Mouse (Mus musculus) spleen, postnatal 4 days (tissue): ENCODE results near the gene Rasgrf2.
A peak's percentile ranks its signal among the peaks of the same experiment; 100 is the strongest.
"Not testable (repeated sequence)": the region's sequence is repeated elsewhere in the genome, so short reads cannot be mapped to it uniquely, and the experiment has no call there.

Source experiments
- DNase-seq, 2 experiments: peaks; one replicate each; pipeline ENCODE4 v3.0.0; 2022; ENCODE audit warnings: low spot score in 2 of 2

Gene Rasgrf2

GRCm38 (mm10) chr13:92131384-92132150 lies at the start of gene Rasgrf2:
Gene Rasgrf2 (minus strand): TSS chr13:92131656.
- DNase-seq, result peak in 1 of 2 experiments; percentile 11

- not testable (repeated sequence) for DNase-seq
Observed at GRCm38 (mm10) chr13:92172686-92173085, 41.2 kb upstream of the Rasgrf2 start.

GRCm38 (mm10) chr13:92150551-92150950 lies 19.1 kb upstream of the Rasgrf2 start:
- DNase-seq, result no peak

DNA sequence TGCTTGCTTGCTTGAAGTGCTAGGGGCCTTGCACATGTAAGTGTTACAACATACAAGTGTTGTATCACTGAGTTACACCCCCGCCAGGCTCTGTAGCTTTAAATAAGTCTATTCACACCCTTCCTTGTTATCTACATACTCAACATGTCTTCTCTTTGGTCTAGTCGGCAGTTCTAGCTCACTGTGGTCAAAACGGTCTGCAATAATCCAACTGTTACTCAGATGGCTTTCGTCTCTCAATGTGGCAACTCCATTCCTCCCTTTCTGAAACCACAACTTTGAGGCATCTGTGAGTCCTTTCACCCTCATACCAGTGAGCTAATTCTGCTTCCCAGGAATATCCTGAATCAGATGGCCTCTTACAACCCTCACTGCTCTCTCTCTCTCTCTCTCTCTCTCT lies 17.4 kb upstream of the Rasgrf2 start:
- DNase-seq, result no peak

- DNase-seq, result no peak
Observed at GRCm38 (mm10) chr13:92134792-92135191, 3.3 kb upstream of the Rasgrf2 start.

- DNase-seq, result no peak
Observed at GRCm38 (mm10) chr13:92132599-92132998, 1.1 kb upstream of the Rasgrf2 start.

DNA sequence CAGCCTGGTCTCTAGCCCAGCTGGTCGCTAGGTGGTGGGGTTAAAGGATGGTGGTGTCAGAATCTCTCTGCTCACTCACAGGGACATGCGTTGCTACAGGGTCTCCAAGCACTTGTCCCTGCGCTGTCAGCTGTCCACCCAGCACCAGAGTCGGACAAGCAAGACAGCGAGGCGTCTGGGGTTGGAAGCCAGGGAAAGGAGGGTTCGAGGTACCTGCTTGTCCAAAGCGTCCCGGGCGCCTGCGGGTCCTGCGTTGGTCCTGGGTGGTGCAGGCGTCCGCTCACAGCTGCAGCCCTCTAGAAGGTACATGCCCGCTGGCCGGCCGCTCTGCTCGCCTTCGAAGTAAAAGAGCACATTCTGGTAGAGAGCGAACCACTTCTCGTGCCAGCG lies 467 bp downstream of the Rasgrf2 start:
- no peak for DNase-seq

DNA sequence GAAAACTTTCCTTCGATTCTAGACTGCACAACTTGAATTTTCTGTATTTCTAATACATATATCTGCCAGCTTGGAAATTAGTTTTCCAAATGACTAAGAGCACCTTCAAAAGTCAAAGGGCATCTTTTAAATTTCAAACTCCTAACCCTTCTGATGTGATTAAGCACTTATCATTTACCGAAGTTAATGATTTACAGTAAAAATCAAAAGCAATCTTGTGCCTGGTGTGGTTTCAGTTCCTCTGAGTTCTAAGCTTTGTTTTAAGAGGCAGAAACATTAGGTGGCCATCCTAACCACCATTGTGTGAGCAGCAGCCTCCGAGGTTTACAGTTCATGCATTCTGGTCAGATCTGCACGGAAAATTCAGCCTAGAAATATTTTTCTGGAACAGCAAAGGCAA lies 1.6 kb downstream of the Rasgrf2 start:
- no peak for DNase-seq

DNA sequence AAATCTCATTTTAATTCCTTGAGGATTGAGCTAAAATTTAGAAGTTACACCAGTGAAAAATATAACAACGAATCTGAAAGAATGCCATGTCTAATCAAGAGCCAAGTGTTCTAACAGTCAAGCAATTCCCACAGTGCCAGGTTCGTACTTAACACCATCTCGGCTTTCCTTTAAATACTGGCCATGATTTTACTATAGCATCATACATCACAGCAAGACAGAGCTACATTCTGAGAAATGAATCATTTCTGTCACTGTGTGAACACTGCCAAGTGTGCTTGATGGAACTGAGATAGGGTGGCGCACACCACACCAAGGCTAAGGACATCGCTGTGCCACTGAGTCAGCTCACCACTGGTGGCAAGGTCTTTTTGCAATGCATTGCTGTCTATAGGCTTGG lies 5.6 kb downstream of the Rasgrf2 start:
- DNase-seq, result no peak

- no peak for DNase-seq
Observed at GRCm38 (mm10) chr13:92119623-92120022, 11.8 kb downstream of the Rasgrf2 start.

DNA sequence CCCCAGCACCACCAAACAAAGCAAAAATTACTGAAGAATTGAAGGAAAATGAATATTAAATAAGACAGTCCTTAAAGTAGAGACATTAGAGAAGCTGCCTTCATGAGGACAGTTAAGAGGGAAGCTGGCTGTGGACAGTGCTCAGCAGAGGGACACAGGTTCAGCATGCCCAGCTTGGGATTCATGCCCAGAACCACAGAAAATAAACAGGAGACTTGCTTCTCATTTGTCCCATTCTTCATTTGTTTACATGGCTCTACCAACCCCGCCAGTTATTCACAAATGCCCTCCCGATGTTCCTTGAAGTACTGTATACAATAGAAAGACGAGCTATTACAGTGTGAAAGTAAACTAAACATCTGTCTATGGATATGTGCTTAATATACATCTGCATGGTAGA lies 17.4 kb downstream of the Rasgrf2 start:
- no peak for DNase-seq

DNA sequence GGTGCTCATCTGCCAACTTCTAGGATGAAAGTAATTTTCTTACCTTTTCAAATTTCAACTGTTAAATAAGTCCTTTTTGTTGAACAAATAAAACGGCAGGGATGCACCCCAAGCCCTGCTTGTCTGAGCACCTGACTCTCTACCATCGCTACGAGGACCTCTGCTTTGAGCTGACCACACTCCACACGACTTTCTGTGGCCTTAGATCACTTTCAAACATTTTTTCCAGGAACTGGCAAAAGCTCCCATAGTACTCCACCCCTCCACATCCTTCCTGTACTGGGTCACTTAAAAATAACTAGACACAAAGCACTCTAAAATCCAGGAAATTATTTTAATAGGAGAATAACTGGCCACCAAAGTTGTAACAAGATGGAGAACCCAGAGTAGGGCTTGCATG lies 23.2 kb downstream of the Rasgrf2 start:
- no peak for DNase-seq

DNA sequence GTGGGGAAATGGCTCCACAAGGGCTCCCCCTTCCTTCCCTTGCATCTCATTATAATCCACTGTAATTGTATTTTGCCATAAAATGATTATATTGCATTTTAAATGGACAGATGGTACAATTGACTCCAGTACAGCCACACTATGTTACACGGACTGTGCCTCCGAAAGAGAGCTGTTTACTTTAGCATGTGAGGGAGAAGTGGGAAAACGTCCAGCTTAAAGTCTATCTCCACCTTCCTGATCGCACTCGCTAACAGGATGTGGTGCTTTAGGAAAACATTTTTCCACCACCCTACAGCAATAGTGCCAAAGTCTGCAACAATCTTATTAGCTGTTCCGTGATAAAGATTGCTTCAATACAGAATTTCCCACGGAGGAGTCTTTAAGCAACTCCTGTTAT lies 27.2 kb downstream of the Rasgrf2 start:
- DNase-seq, result no peak

GRCm38 (mm10) chr13:92098484-92098883 lies 33.0 kb downstream of the Rasgrf2 start:
- no peak for DNase-seq

DNA sequence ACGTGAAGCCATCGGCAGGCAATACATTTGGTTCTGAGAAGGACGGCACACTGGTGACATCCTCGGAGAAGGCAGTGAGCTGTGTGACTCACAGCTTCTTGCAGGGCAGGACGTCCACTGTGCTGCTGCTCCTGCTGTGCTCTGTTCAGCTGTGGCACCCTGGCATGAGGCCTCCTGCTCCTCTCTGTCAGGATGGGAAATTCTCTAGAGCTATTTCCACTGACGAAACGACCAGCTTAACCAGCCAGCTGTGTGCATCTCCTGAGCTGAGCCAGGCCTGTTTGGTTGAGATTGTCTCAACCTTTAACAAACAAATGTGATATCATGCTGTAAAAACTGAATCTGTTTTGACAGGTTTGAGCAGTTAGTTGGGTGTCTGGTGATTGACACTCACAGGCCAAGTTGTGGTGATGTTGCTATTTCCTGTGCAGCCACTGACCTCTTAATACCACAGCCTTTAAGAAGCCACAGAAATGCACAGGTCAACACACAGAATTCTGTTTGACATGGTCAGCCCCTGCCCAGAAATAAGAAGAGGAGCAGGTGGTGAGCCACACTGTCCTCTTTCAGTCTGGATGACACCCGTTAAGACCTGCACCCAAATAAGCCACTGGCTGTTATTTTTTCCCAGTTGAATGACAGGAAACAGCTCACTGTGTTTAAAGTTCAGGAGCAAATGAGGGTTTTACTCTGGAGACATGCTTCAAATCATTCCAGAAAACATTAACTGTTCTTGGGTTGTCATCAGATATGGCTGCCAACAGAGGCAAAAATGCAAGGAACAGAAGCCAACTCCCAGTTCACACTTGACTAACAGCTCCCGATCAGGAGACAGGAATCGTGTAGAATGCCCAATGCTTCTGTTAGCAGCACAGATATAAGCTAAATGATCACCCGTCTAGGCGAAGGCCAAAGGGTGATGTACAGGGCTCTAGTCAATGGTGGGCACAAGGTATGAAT lies 36.0 kb downstream of the Rasgrf2 start:
- no peak for DNase-seq

DNA sequence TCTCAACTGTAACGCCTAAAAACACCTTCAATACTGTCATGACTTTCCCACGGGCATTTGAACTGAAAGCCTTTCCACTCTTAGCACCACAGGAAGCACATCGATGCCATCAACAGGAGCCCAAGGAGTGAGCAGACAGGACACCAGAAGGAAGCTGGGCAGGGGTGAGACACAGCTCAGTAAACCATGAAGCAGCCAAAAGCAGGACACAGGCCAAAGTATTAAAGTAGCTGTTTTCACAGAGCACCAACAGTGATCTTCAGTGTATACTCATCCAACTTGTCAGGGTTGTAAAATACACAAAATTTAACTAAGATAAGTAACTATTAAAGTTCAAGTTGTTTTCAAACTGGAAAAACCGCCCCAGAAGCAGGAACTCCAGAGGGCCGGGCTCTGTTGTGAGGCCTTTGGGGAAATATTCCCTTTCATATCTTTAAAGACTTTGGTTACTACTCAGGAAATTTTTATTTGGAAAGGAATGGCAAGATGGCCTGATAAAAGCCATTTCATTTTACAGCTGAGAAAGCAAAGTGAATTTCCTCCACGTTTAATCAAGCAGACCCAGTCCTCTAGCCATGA lies 37.7 kb downstream of the Rasgrf2 start:
- DNase-seq, result no peak

GRCm38 (mm10) chr13:92073111-92073510 lies 58.3 kb downstream of the Rasgrf2 start:
- DNase-seq, result no peak

DNA sequence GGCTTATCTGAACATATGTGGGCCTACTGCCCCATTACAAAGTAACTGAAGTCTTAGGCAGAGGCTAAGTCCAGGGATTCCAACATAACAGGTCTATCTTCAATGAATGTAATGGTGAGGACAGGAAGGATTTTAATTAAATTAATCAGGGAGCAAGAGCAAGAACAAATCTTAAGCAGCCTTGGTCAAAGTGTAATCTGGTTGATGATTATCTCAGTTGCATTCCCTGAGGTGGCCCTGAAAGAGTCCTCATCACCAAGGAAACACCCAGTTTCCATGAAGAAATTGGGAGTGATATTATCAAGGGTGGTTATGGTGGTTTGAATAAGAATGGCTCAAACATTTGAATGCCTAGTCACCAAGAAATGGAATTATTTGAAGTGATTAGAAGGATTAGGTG lies 62.8 kb downstream of the Rasgrf2 start:
- DNase-seq, result no peak

DNA sequence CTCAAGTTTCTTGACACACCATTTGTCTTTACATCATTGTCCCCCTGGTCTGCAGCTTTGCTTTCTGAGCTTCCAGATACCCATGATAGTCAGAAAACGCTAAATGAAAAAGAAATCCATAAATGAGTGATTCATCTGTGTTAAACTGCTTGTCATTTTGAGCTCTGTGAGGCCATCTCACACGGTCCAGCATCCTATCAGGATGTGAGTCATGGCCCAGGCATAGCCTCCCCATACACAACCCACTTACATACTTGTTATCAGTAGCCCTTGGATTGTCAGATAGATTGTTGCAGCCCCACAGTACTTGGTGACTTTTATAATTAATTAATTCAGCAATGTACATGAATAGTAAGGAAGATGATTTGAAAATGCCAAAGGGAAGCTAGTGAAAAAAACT lies 63.6 kb downstream of the Rasgrf2 start:
- DNase-seq, result no peak

DNA sequence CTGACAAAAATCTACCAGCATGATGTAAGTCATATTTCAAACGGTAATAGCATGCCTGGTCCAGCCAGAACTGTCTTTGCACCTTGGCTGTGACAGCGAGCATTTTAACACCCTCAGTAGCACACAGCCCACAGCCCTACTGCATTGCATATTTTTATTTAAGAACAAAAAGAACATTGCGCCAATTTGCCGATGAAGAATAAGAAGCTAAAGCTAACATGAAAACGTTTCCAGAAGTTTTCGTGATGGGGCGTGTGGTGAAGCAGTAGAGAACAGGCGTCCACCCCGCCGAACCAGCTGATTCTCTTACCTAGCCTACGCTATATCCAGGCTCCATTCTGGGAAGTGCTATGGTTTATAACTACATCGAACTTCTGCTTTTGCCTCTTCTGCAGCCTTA lies 77.7 kb downstream of the Rasgrf2 start:
- DNase-seq, result no peak

DNA sequence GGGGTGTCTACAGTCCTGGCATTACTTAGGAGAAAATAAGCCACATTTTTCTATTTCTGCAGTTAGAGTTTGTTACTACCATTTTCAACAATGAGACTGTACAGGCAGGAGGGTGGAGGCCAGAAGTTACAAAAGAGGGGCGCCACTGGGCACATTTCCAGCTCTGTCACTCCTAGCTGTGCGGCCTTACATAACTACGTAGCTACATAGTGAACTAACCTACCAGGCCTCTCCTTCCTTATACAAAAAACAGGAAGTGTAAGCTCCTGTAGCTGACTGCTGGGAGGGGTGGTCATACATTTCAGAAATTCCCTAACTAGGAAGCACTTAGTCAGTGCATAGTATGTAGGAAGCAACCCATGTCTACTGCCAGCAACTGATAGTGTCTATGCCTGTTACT lies 78.5 kb downstream of the Rasgrf2 start:
- DNase-seq, result no peak

DNA sequence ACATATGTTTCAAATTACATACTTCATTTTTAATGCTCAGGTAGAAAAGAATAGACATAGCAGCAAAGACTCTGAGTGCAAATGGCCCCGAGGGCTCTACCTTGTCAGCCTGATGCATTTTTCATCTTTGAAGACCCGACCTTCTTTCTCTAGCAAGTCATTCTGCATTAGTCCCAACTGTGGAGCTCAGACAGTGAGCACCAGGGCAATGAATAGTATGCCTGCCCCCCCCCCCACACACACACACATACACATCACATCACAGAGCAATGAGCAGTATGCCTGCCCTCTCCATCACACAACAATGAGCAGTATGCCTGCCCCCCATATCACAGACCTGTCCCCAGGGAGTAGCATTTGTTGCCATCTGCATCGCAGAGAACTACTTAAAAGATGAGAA lies 80.2 kb downstream of the Rasgrf2 start:
- DNase-seq, result no peak
